Mouse (Mus musculus): ENCODE data around the gene Ccdc136. TPM values are rescaled to one million over a fixed set of nuclear protein-coding genes. Genes with fewer than 3 reads are reported as not detected.

Ccdc136 gene
- polyA plus RNA-seq, 1 experiment, result 8.1 TPM

DNA sequence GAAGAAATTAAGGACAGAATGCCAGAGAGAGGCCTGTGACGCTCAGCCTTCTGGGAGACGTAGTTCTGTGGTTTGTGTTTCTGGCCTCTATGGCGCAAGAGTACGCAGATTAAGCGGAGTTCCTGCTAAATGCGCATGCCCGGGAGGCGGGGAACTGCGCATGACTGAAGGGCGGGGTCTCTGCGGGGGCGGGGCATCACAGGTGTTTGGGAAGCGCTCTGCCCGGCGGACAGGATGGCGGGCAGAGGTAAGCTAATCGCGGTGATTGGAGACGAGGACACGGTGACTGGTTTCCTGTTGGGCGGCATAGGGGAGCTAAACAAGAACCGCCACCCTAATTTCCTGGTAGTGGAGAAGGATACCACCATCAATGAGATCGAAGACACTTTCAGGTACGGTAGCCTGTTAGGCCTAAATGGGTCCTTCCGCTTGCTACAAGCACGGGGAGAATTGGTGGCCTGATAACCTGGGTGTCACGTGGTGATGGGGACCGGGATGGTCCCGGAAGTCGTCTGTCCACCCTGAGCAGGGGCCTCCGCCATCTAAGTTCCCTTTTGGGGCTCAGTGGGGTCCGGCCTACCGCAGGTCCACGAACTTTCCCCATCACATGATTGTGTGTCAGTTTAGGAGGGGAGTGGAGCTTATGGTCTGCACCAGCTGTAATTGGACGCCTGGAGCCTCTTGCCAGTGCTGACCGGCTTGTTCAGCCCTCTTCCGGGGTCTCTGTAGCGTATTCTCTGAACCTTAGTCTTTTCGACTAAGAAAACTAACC, 71.7 kb downstream of the Ccdc136 start, which contains the start of gene Atp6v1f:
Gene Atp6v1f, plus strand, starts transcription at position 136 of the 772 bp plus-strand sequence.
- TF ChIP-seq MYOG (IDR thresholded peaks at IDR 0.05; ENCODE audit: control insufficient read depth, extremely low read depth, insufficient read length), result no peak
- TF ChIP-seq MYOD1 (IDR thresholded peaks at IDR 0.05; ENCODE audit: control insufficient read depth, insufficient read length, low read depth), result no peak
- peak; percentile 87 for TF ChIP-seq USF1 (IDR thresholded peaks at IDR 0.05; ENCODE audit: low read depth)
- TF ChIP-seq CEBPB (IDR thresholded peaks at IDR 0.05; ENCODE audit: low read depth), result peak; percentile 99
- peak; percentile 26 for TF ChIP-seq MAX (IDR thresholded peaks at IDR 0.05)

DNA sequence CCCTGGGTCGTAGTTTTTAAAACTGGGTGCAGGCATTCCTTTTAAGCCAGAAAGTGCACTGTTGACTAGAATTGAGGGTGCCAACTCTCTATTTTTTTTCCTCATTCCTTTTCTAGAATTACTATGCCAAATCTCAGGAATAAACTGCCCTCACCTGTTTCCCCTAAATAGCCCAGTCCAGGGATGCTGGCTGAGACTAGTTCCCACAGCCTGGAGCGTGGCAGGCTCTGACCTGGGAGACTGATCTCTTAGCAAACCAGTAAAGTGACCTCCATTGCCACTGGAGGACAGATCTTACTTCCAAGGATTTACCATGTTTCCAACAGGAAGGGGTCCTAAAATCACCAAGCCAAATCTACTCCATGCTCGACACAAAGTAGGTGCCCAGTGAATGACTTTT, 72.7 kb downstream of the Ccdc136 start:
- no peak overlapping the region for H3K4me3 ChIP-seq (ENCODE audit: insufficient read depth, poor library complexity, severe bottlenecking)

More for the DNA sequence above, 71.7 kb downstream of the Ccdc136 start, which contains the start of gene Atp6v1f:
- H3K27me3 ChIP-seq (ENCODE audit: control insufficient read depth, insufficient read depth, insufficient read length), result no peaks in the 10 kb centered on the region
- H3ac ChIP-seq (ENCODE audit: control insufficient read depth, insufficient read length, low read depth), result peak within 1 kb of the TSS; percentile 78
- H3K4me3 ChIP-seq (ENCODE audit: insufficient read depth, poor library complexity, severe bottlenecking), result peak within 1 kb of the TSS; percentile 84
- peaks cover 2% of the 10 kb centered on the region for H3K79me3 ChIP-seq (ENCODE audit: low read depth)
- peaks cover 14% of the 10 kb centered on the region for H3K79me2 ChIP-seq (ENCODE audit: control insufficient read depth, insufficient read depth)
- H3K36me3 ChIP-seq (ENCODE audit: control insufficient read depth, insufficient read depth), result peaks cover 3% of the 10 kb centered on the region

DNA sequence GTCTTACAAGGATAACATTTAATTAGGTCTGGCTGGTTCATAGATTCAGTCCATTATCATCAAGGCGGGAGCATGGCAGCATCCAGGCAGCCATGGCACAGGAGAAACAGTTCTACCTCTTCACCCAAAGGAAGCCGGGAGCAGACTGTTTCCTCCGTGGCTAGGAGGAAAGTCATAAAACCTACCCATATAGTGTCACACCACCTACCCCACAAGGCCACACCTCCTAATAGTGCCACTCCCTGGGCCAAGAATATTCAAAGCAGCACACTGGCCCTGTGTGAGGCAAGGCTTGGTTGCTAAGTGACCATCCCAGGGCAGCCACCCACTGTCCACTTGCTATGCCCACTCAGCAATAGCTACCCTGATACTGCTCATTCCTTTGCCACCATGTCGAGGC, 75.0 kb downstream of the Ccdc136 start, which contains the start of gene Atp6v1fnb:
Gene Atp6v1fnb, plus strand, starts transcription at position 301 of the 400 bp plus-strand sequence.
- H3K36me3 ChIP-seq (ENCODE audit: control insufficient read depth, insufficient read depth), result peaks cover 3% of the 10 kb centered on the region
- TF ChIP-seq USF1 (IDR thresholded peaks at IDR 0.05; ENCODE audit: low read depth) (no peak), MAX (IDR thresholded peaks at IDR 0.05) (no peak), MYOG (IDR thresholded peaks at IDR 0.05; ENCODE audit: control insufficient read depth, extremely low read depth, insufficient read length) (no peak)
- no peak within 1 kb of the TSS for H3ac ChIP-seq (ENCODE audit: control insufficient read depth, insufficient read length, low read depth)
- H3K27me3 ChIP-seq (ENCODE audit: control insufficient read depth, insufficient read depth, insufficient read length), result no peaks in the 10 kb centered on the region
- peaks cover 2% of the 10 kb centered on the region for H3K79me3 ChIP-seq (ENCODE audit: low read depth)
- peaks cover 14% of the 10 kb centered on the region for H3K79me2 ChIP-seq (ENCODE audit: control insufficient read depth, insufficient read depth)
- H3K4me3 ChIP-seq (ENCODE audit: insufficient read depth, poor library complexity, severe bottlenecking), result no peak within 1 kb of the TSS

More for the DNA sequence above, 72.7 kb downstream of the Ccdc136 start:
- no peaks in the 10 kb centered on the region for H3K27me3 ChIP-seq (ENCODE audit: control insufficient read depth, insufficient read depth, insufficient read length)
- TF ChIP-seq MYOG (IDR thresholded peaks at IDR 0.05; ENCODE audit: control insufficient read depth, extremely low read depth, insufficient read length) (no peak), USF1 (IDR thresholded peaks at IDR 0.05; ENCODE audit: low read depth) (no peak), CEBPB (IDR thresholded peaks at IDR 0.05; ENCODE audit: low read depth) (no peak), MAX (IDR thresholded peaks at IDR 0.05) (no peak), CTCF (IDR thresholded peaks at IDR 0.05; ENCODE audit: control insufficient read depth, insufficient read depth, insufficient read length) (no peak), FOSL1 (IDR thresholded peaks at IDR 0.05; ENCODE audit: insufficient read depth, low read length, poor library complexity, severe bottlenecking) (no peak), MYOD1 (IDR thresholded peaks at IDR 0.05; ENCODE audit: control insufficient read depth, insufficient read length, low read depth) (no peak)
- H3ac ChIP-seq (ENCODE audit: control insufficient read depth, insufficient read length, low read depth), result no peak overlapping the region
- peaks cover 14% of the 10 kb centered on the region for H3K79me2 ChIP-seq (ENCODE audit: control insufficient read depth, insufficient read depth)
- H3K79me3 ChIP-seq (ENCODE audit: low read depth), result peaks cover 2% of the 10 kb centered on the region
- peaks cover 3% of the 10 kb centered on the region for H3K36me3 ChIP-seq (ENCODE audit: control insufficient read depth, insufficient read depth)

DNA sequence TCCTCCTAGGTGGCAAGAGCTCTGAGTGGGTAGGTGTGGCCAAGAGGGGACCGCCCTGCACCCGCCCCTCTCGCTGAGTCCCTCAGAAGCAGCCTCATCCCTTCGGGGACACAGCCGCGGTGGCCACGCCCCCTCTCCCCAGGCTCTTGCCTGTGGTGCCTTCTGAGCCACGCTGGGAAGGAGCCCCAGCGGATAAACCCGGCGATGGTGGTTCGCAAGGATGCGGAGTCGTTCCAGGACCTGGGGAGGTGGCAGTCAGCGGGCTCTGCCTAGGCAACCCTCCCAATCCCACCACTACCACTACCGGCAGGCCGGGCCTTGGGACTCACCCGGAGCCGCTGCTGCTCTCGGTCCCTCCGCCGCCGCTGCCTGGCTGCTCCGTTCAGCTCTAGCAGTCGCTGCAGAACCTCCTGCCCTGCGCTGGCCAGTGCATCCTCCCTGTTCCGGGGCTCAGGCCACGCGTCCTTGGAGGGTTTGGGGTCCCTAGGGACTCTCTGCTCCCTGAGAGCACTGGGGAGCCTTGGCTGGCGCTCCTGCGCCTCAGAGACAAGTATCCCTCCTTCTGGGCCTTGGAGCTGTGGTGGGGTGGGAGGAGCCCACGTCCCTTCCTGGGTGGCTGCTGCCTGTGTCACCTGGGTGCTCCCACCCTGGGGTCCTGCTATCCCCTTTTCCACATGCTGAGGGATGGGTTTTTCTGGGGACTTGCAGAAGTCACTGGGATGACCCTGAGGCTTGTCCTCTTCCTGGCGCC, 78.0 kb downstream of the Ccdc136 start:
- H3K79me2 ChIP-seq (ENCODE audit: control insufficient read depth, insufficient read depth), result no peaks in the 10 kb centered on the region
- no peak overlapping the region for H3ac ChIP-seq (ENCODE audit: control insufficient read depth, insufficient read length, low read depth)
- peaks cover 3% of the 10 kb centered on the region for H3K36me3 ChIP-seq (ENCODE audit: control insufficient read depth, insufficient read depth)
- H3K4me3 ChIP-seq (ENCODE audit: insufficient read depth, poor library complexity, severe bottlenecking), result no peak overlapping the region
- H3K79me3 ChIP-seq (ENCODE audit: low read depth), result no peaks in the 10 kb centered on the region
- TF ChIP-seq FOSL1 (IDR thresholded peaks at IDR 0.05; ENCODE audit: insufficient read depth, low read length, poor library complexity, severe bottlenecking), result no peak
- TF ChIP-seq MAX (IDR thresholded peaks at IDR 0.05), result no peak
- no peak for TF ChIP-seq USF1 (IDR thresholded peaks at IDR 0.05; ENCODE audit: low read depth)
- no peak for TF ChIP-seq CEBPB (IDR thresholded peaks at IDR 0.05; ENCODE audit: low read depth)
- no peak for TF ChIP-seq CTCF (IDR thresholded peaks at IDR 0.05; ENCODE audit: control insufficient read depth, insufficient read depth, insufficient read length)
- TF ChIP-seq MYOG (IDR thresholded peaks at IDR 0.05; ENCODE audit: control insufficient read depth, extremely low read depth, insufficient read length), result no peak
- TF ChIP-seq MYOD1 (IDR thresholded peaks at IDR 0.05; ENCODE audit: control insufficient read depth, insufficient read length, low read depth), result no peak
- peaks cover 10% of the 10 kb centered on the region for H3K27me3 ChIP-seq (ENCODE audit: control insufficient read depth, insufficient read depth, insufficient read length)

DNA sequence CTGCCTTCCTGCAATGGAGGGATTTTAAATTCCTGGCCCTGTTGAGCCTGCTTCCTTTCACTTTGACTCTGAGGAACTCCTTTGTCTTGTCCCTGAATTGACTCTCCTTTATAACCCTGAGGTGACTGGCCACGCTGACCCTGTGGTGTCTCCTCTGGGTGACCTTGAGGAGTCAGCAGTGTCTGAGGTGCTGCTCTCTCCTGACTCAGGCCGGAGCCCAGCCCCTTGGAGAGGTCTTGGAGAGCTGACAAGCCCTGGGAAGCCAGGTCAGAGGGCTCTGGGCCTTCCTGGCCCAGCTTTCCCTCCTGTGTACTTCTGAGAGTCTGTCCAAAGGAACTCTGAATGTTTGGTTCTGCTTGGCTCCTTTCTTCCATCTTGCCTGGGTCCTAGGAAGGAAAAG, 78.6 kb downstream of the Ccdc136 start:
- Histone ChIP-seq H3ac (ENCODE audit: control insufficient read depth, insufficient read length, low read depth) (no peak overlapping the region), H3K79me3 (ENCODE audit: low read depth) (no peaks in the 10 kb centered on the region)

More for the DNA sequence above, 78.6 kb downstream of the Ccdc136 start:
- Histone ChIP-seq H3K79me2 (ENCODE audit: control insufficient read depth, insufficient read depth) (no peaks in the 10 kb centered on the region), H3K4me3 (ENCODE audit: insufficient read depth, poor library complexity, severe bottlenecking) (no peak overlapping the region), H3K27me3 (ENCODE audit: control insufficient read depth, insufficient read depth, insufficient read length) (peaks cover 10% of the 10 kb centered on the region), H3K36me3 (ENCODE audit: control insufficient read depth, insufficient read depth) (peaks cover 3% of the 10 kb centered on the region)
- no peak for TF ChIP-seq CTCF (IDR thresholded peaks at IDR 0.05; ENCODE audit: control insufficient read depth, insufficient read depth, insufficient read length)
- no peak for TF ChIP-seq MYOG (IDR thresholded peaks at IDR 0.05; ENCODE audit: control insufficient read depth, extremely low read depth, insufficient read length)
- TF ChIP-seq MYOD1 (IDR thresholded peaks at IDR 0.05; ENCODE audit: control insufficient read depth, insufficient read length, low read depth), result no peak
- no peak for TF ChIP-seq MAX (IDR thresholded peaks at IDR 0.05)
- TF ChIP-seq FOSL1 (IDR thresholded peaks at IDR 0.05; ENCODE audit: insufficient read depth, low read length, poor library complexity, severe bottlenecking), result no peak
- no peak for TF ChIP-seq CEBPB (IDR thresholded peaks at IDR 0.05; ENCODE audit: low read depth)
- TF ChIP-seq USF1 (IDR thresholded peaks at IDR 0.05; ENCODE audit: low read depth), result no peak

Small RNAs within 50 kb of the gene (microRNA-seq; reads per million reads assigned to microRNA genes)
- gene Gm26220 (ENCODE audit: borderline microRNAs expressed) (not detected), gene Gm44354 (ENCODE audit: borderline microRNAs expressed) (not detected)

Other genes with a start within 250 kb of the Ccdc136 start
- gene Rbm28, start 231.3 kb upstream of the Ccdc136 start, polyA plus RNA-seq (2012; fragmentation: generic; extraction: Trizol), result 18.2 TPM
- 0.09 TPM for gene Prrt4, start 216.7 kb upstream of the Ccdc136 start, polyA plus RNA-seq (2012; fragmentation: generic; extraction: Trizol)
- 65.9 TPM for gene Impdh1, start 179.9 kb upstream of the Ccdc136 start, polyA plus RNA-seq (2012; fragmentation: generic; extraction: Trizol)
- 33.9 TPM for gene Hilpda, start 123.8 kb upstream of the Ccdc136 start, polyA plus RNA-seq (2012; fragmentation: generic; extraction: Trizol)
- gene Fam71f2, start 116.7 kb upstream of the Ccdc136 start, polyA plus RNA-seq (2012; fragmentation: generic; extraction: Trizol), result 0.19 TPM
- 0.22 TPM for gene Fam71f1, start 77.2 kb upstream of the Ccdc136 start, polyA plus RNA-seq (2012; fragmentation: generic; extraction: Trizol)
- 169 TPM for gene Calu, start 48.2 kb upstream of the Ccdc136 start, polyA plus RNA-seq (2012; fragmentation: generic; extraction: Trizol)
- gene Opn1sw, start 7.8 kb upstream of the Ccdc136 start, polyA plus RNA-seq (2012; fragmentation: generic; extraction: Trizol), result 0.06 TPM
- 51.0 TPM for gene Flnc, start 36.9 kb downstream of the Ccdc136 start, polyA plus RNA-seq (2012; fragmentation: generic; extraction: Trizol)
- 210 TPM for gene Atp6v1f, start 71.4 kb downstream of the Ccdc136 start, polyA plus RNA-seq (2012; fragmentation: generic; extraction: Trizol)
- not detected for gene Atp6v1fnb, start 75.1 kb downstream of the Ccdc136 start, polyA plus RNA-seq (2012; fragmentation: generic; extraction: Trizol)
- gene Kcp, start 111.6 kb downstream of the Ccdc136 start, polyA plus RNA-seq (2012; fragmentation: generic; extraction: Trizol), result 0.18 TPM
- 7.6 TPM for gene Irf5, start 130.3 kb downstream of the Ccdc136 start, polyA plus RNA-seq (2012; fragmentation: generic; extraction: Trizol)
- 29.4 TPM for gene Tnpo3, start 213.6 kb downstream of the Ccdc136 start, polyA plus RNA-seq (2012; fragmentation: generic; extraction: Trizol)

Measured in C2C12 (cell line).